Mouse (Mus musculus) hindbrain, postnatal 0 days (tissue): ENCODE data around the gene Olfr373. TPM values are rescaled to one million over a fixed set of nuclear protein-coding genes. Genes with fewer than 3 reads are reported as not detected.

Experiments used
- ATAC-seq: fragments of 200-750 bp; cut with Nextera tagmentation; 2 replicates; pipeline ENCODE4 v1.8.0; 2017; ENCODE audit warnings: mild to moderate bottlenecking, moderate TSS enrichment, moderate library complexity
- DNase-seq: peaks from one replicate; pipeline ENCODE4 v3.0.0-alpha.2; 2015; ENCODE audit warnings: low spot score
- H3K27ac ChIP-seq: fragments of 300-500 bp; sonication (generic); 2 replicates; pipeline ENCODE4 v1.5.1; 2014; ENCODE audit warnings: mild to moderate bottlenecking
- H3K27me3 ChIP-seq: fragments of 300-500 bp; sonication (generic); 2 replicates; pipeline ENCODE4 v1.6.1; 2014; ENCODE audit warnings: low read length, mixed read lengths; ENCODE audit not compliant: insufficient read depth
- H3K36me3 ChIP-seq: fragments of 300-500 bp; sonication (generic); 2 replicates; pipeline ENCODE4 v1.6.1; 2014; ENCODE audit warnings: low read length, mixed read lengths; ENCODE audit not compliant: insufficient read depth
- H3K4me1 ChIP-seq: fragments of 300-500 bp; sonication (generic); 2 replicates; pipeline ENCODE4 v1.6.1; 2014; ENCODE audit warnings: antibody characterized with exemption, low read length, mixed read lengths; ENCODE audit not compliant: insufficient read depth
- H3K4me2 ChIP-seq: fragments of 300-500 bp; sonication (generic); 2 replicates; pipeline ENCODE4 v1.6.1; 2014; ENCODE audit warnings: low read depth, mild to moderate bottlenecking, low read length, moderate library complexity, mixed read lengths
- H3K4me3 ChIP-seq: fragments of 300-500 bp; sonication (generic); 2 replicates; pipeline ENCODE4 v1.5.1; 2014; ENCODE audit warnings: low read length
- H3K9ac ChIP-seq: fragments of 300-500 bp; sonication (generic); replicated peaks from 2 replicates; pipeline ENCODE4 v1.6.1; 2014; ENCODE audit warnings: mild to moderate bottlenecking, low read length, moderate library complexity, mixed read lengths
- H3K9me3 ChIP-seq: fragments of 300-500 bp; sonication (generic); 2 replicates; pipeline ENCODE4 v1.6.1; 2016; ENCODE audit warnings: low read length, mixed read lengths
- CTCF ChIP-seq: IDR thresholded peaks from 2 replicates; pipeline ENCODE4 v1.5.1; 2016; ENCODE audit warnings: antibody characterized with exemption, control low read depth, low read depth
- WGBS: fragments of 180-500 bp; shearing (Covaris S2); extraction: QIAGEN DNeasy Blood & Tissue Kit; methylation state at CpG from one replicate; pipeline ENCODE4 v1.1.7; 2014; 5-methylcytosine and 5-hydroxymethylcytosine counted together
- polyA plus RNA-seq: library from polyadenylated mRNA; unstranded; fragments of >200 nt; fragmentation: Nextera tagmentation; extraction: Ambion mirVana; gene quantifications from 2 replicates; pipeline ENCODE4 v1.2.1, GENCODE M21; 2015
- total RNA-seq: library from RNA; depleted of rRNA; stranded (reverse); fragments of >200 nt; gene quantifications from 2 replicates; pipeline ENCODE4 v1.2.3, GENCODE M21; 2014

Olfr373 gene
- total and polyA plus RNA-seq, 2 experiments from 2014 or later, result 0.04 TPM; not detected in 1

DNA sequence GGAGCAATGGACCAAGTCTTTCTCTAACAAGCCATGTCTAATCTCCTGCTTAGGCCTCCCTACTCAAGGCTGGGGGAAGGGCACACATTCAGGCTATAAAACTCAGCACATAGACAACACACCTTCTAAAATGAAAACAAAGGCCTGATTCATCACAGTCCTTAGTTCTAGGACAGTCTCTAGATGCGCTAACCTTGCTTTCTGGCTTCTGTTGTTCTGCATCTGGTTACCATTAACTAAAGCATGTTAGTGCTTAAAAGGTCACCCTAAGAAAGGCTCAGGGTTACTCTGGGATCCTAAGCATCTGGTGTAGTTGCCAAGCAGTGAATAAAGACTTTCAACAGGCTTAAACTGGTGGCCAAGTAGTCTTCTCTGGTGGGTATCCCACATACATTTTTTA is 39.0 kb downstream of the Olfr373 start:
- Histone ChIP-seq H3K9me3 (no peaks in the 10 kb centered on the region), H3K27me3 (no peaks in the 10 kb centered on the region), H3K4me2 (no peak overlapping the region), H3K4me3 (no peak overlapping the region), H3K27ac (no peak overlapping the region), H3K4me1 (no peaks in the 10 kb centered on the region), H3K9ac (no peak overlapping the region), H3K36me3 (no peaks in the 10 kb centered on the region)
- ATAC-seq, result no peak
- DNase-seq, result no peak
- WGBS, result 79% methylated on average over 1 of the region's 1 CpGs
- no peak for TF ChIP-seq CTCF

DNA sequence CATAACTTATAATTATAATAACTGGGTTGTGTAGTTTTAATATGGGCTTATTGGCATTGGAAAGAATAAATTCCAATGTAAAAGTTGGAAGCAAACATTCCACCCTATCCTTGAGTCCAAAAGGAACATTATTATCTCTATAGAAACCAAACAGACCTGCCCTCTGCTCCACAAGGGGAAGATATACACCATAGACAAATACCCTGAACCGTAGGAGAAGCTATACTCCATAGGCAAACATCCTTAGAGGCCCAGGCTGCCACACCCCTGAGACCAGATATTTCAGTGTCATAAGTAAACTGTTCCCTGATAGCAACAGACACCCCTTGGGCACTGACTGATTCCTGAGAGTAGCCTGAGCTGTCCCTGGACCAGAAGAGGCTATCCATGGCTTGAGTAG is 44.9 kb downstream of the Olfr373 start:
- 81% methylated on average over 1 of the region's 1 CpGs for WGBS
- Histone ChIP-seq H3K27me3 (no peaks in the 10 kb centered on the region), H3K4me2 (no peak overlapping the region), H3K27ac (no peak overlapping the region), H3K9me3 (no peaks in the 10 kb centered on the region), H3K4me3 (no peak overlapping the region), H3K9ac (no peak overlapping the region), H3K4me1 (no peaks in the 10 kb centered on the region), H3K36me3 (no peaks in the 10 kb centered on the region)
- no peak for DNase-seq
- TF ChIP-seq CTCF, result no peak
- ATAC-seq, result no peak

DNA sequence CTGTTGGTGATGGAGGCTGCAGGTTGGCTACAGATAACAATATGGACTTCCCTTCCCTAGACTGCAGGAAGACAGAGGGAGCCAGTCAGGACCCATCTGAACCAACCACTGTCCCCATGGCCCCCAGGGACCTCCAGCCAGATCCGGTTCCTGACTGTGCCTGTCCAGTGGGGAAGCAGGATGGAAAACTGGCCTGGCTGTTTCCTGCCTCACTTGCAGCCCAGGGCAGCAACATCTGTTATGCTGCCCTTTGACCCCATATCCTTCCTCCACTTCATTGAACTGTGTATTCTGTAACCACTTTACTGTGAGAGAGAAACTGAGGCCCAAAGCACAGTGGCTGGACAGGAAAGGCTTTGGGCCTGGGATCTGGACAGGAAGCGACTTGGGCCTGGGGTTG is 48.3 kb downstream of the Olfr373 start:
- ATAC-seq (no peak), DNase-seq (no peak)
- Histone ChIP-seq H3K27me3 (no peaks in the 10 kb centered on the region), H3K4me3 (no peak overlapping the region), H3K4me2 (no peak overlapping the region), H3K9ac (no peak overlapping the region), H3K4me1 (no peaks in the 10 kb centered on the region), H3K9me3 (no peaks in the 10 kb centered on the region), H3K36me3 (no peaks in the 10 kb centered on the region), H3K27ac (no peak overlapping the region)
- 87% methylated on average over 2 of the region's 2 CpGs for WGBS
- no peak for TF ChIP-seq CTCF

DNA sequence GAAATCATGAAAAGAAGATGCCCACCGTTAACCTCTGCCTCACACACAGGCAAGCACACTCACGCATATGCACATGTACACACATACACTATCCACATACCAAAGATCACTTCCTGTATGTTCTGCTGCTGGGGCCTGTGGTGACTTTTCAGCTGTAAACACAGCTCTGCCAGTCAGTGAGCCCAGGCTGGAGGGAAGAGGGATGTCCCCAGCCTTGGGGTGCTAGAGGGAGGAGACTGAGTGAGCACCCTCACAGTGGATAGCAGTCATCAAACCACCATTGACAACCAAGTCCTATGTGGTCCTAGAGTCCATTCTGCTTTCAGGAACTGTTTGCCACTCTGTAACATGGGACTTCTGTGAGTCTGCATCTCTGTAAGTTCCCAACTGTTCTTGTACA is 48.9 kb downstream of the Olfr373 start:
- TF ChIP-seq CTCF, result no peak
- H3K9ac ChIP-seq, result no peak overlapping the region
- H3K4me3 ChIP-seq, result no peak overlapping the region
- 0 out of 2 replicates have a peak, but pooled peaks cover 5% of the 10 kb centered on the region for H3K4me1 ChIP-seq
- H3K9me3 ChIP-seq, result no peaks in the 10 kb centered on the region
- ATAC-seq (no peak), DNase-seq (no peak)
- no peaks in the 10 kb centered on the region for H3K36me3 ChIP-seq
- H3K4me2 ChIP-seq, result no peak overlapping the region
- H3K27ac ChIP-seq, result no peak overlapping the region
- WGBS, result 81% methylated on average over 2 of the region's 2 CpGs
- no peaks in the 10 kb centered on the region for H3K27me3 ChIP-seq

DNA sequence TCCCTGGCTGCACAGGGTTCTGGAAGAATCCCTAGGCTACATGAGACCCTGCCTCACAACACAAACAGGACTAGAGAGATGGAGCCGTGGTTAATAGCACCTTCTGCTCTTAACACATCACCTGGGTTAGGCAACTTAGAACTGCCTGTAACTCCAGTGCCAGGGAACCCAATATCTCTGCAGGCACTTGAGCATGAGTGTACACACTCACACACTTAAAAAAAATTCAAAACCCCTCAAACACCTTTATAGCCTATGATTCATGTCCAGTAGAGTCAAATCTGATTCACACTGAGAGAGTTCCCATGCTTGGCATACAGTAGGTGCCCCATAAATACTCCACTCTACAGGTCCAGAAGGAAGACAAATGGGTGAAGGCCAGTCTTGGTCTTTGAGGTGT is 49.4 kb downstream of the Olfr373 start:
- Histone ChIP-seq H3K27ac (no peak overlapping the region), H3K9ac (no peak overlapping the region), H3K36me3 (no peaks in the 10 kb centered on the region), H3K4me2 (no peak overlapping the region), H3K27me3 (no peaks in the 10 kb centered on the region), H3K4me1 (0 out of 2 replicates have a peak, but pooled peaks cover 7% of the 10 kb centered on the region), H3K9me3 (no peaks in the 10 kb centered on the region), H3K4me3 (no peak overlapping the region)
- WGBS, result 86% methylated on average over 1 of the region's 1 CpGs
- no peak for DNase-seq
- ATAC-seq, result no peak
- TF ChIP-seq CTCF, result no peak

DNA sequence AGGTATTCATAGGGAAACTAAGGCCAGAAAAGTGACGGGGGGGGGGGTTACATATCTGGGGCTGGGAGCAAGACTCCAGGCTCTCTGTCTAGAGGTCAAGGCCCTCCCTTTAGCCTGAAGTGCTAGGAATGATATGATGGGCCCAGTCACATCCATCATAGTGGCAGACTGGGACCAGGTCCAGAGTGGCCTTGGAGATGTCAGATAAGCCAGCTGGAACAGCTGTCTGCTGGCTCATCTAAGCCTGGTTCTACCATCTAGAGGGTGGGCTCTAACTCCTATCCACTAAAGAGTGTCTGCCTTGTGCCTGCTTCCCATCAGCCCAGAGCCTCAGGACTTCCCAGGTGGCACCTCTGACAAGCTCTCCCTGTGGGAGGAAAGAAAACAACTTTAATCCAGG is 49.9 kb downstream of the Olfr373 start:
- H3K4me2 ChIP-seq, result no peak overlapping the region
- 0 out of 2 replicates have a peak, but pooled peaks cover 7% of the 10 kb centered on the region for H3K4me1 ChIP-seq
- DNase-seq, result no peak
- H3K36me3 ChIP-seq, result no peaks in the 10 kb centered on the region
- no peaks in the 10 kb centered on the region for H3K27me3 ChIP-seq
- no peak for ATAC-seq
- WGBS, result 60% methylated on average over 1 of the region's 1 CpGs
- H3K9me3 ChIP-seq, result no peaks in the 10 kb centered on the region
- TF ChIP-seq CTCF, result no peak
- H3K9ac ChIP-seq, result no peak overlapping the region
- no peak overlapping the region for H3K27ac ChIP-seq
- no peak overlapping the region for H3K4me3 ChIP-seq

DNA sequence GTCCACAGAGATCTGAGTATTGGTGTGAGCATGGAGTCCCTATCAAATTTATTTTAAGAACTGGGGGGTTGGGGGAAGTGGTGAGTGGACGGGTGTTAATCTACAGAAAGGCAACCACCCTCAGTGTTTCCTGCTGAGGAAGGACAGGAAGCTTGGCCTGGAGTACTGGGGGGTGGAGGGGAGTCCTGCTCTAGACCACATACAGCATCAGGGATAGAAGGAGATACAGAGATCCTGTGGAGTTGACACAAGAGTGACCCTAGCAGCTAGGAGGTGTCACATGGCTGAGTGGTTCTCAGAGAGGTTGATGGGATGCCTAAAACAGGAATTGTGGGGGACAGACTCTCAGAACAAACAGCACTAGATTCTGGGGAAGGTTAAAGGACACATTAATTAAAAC is 50.5 kb downstream of the Olfr373 start:
- DNase-seq, result no peak
- 64% methylated on average over 1 of the region's 1 CpGs for WGBS
- ATAC-seq, result no peak
- H3K9me3 ChIP-seq, result no peaks in the 10 kb centered on the region
- H3K4me2 ChIP-seq, result no peak overlapping the region
- H3K9ac ChIP-seq, result no peak overlapping the region
- no peaks in the 10 kb centered on the region for H3K27me3 ChIP-seq
- TF ChIP-seq CTCF, result no peak
- H3K27ac ChIP-seq, result no peak overlapping the region
- H3K4me3 ChIP-seq, result no peak overlapping the region
- 0 out of 2 replicates have a peak, but pooled peaks cover 7% of the 10 kb centered on the region for H3K4me1 ChIP-seq
- 0 out of 2 replicates have a peak, but pooled peaks cover 1% of the 10 kb centered on the region for H3K36me3 ChIP-seq
